Mouse (Mus musculus): ENCODE measurements around the gene Hoxa7.

Gene Hoxa7

GRCm38 (mm10) chr6:52177061-52177735 is 44.5 kb downstream of the Hoxa7 start, which contains the start of gene 5730596B20Rik:
5730596B20Rik (plus strand) TSS chr6:52177498.
- no peak for DNase-seq (ENCODE audit: low spot score in 2 of 2)

GRCm38 (mm10) chr6:52176391-52176790 is 45.3 kb downstream of the Hoxa7 start:
- no peak for DNase-seq (ENCODE audit: low spot score in 2 of 2)

- DNase-seq (ENCODE audit: low spot score in 2 of 2) = no peak
These were observed 45.8 kb downstream of the Hoxa7 start for GRCm38 (mm10) chr6:52175864-52176263.

- no peak for DNase-seq (ENCODE audit: low spot score in 2 of 2)
These were observed 46.5 kb downstream of the Hoxa7 start for GRCm38 (mm10) chr6:52174968-52175751.

- no peak for DNase-seq (ENCODE audit: low spot score in 2 of 2)
These were observed 48.0 kb downstream of the Hoxa7 start for GRCm38 (mm10) chr6:52173648-52174047.

GRCm38 (mm10) chr6:52172501-52172900 is 49.2 kb downstream of the Hoxa7 start:
- no peak for DNase-seq (ENCODE audit: low spot score in 2 of 2)

GRCm38 (mm10) chr6:52171938-52172337 is 49.7 kb downstream of the Hoxa7 start:
- DNase-seq (ENCODE audit: low spot score in 2 of 2) = no peak

GRCm38 (mm10) chr6:52171331-52171730 is 50.3 kb downstream of the Hoxa7 start:
- no peak for DNase-seq (ENCODE audit: low spot score in 2 of 2)

- DNase-seq (ENCODE audit: low spot score in 2 of 2) = no peak
These were observed 50.8 kb downstream of the Hoxa7 start for GRCm38 (mm10) chr6:52170898-52171223.

- no peak for DNase-seq (ENCODE audit: low spot score in 2 of 2)
These were observed 51.3 kb downstream of the Hoxa7 start for GRCm38 (mm10) chr6:52170166-52170897.

- DNase-seq (ENCODE audit: low spot score in 2 of 2) = no peak
These were observed 52.0 kb downstream of the Hoxa7 start for GRCm38 (mm10) chr6:52169499-52170165.

- DNase-seq (ENCODE audit: low spot score in 2 of 2) = no peak
These were observed 53.2 kb downstream of the Hoxa7 start for GRCm38 (mm10) chr6:52168191-52169055.

GRCm38 (mm10) chr6:52167736-52168161 is 53.9 kb downstream of the Hoxa7 start:
- no peak for DNase-seq (ENCODE audit: low spot score in 2 of 2)

- no peak for DNase-seq (ENCODE audit: low spot score in 2 of 2)
These were observed 54.5 kb downstream of the Hoxa7 start for GRCm38 (mm10) chr6:52167176-52167575.

GRCm38 (mm10) chr6:52166431-52167077 is 55.1 kb downstream of the Hoxa7 start:
- DNase-seq (ENCODE audit: low spot score in 2 of 2) = no peak

GRCm38 (mm10) chr6:52165441-52166370 is 55.9 kb downstream of the Hoxa7 start:
- DNase-seq (ENCODE audit: low spot score in 2 of 2) = no peak

- DNase-seq (ENCODE audit: low spot score in 2 of 2) = no peak
These were observed 56.8 kb downstream of the Hoxa7 start, which contains the start of gene Hoxa2 for GRCm38 (mm10) chr6:52164626-52165440. Hoxa2 (minus strand) TSS chr6:52164831.
